Mouse (Mus musculus) mouse trophoblast stem cell (cell line): ENCODE measurements around the gene Tenm3.

ENCODE experiments used
- in situ Hi-C, 2 experiments: fragments of 300-500 bp; cut with MseI, MboI; formaldehyde crosslinking; loops; 2 replicates in 1 of 2; 3 replicates in 1 of 2; pipeline ENCODE4 v1.15.1; 2025

Tenm3 gene

DNA sequence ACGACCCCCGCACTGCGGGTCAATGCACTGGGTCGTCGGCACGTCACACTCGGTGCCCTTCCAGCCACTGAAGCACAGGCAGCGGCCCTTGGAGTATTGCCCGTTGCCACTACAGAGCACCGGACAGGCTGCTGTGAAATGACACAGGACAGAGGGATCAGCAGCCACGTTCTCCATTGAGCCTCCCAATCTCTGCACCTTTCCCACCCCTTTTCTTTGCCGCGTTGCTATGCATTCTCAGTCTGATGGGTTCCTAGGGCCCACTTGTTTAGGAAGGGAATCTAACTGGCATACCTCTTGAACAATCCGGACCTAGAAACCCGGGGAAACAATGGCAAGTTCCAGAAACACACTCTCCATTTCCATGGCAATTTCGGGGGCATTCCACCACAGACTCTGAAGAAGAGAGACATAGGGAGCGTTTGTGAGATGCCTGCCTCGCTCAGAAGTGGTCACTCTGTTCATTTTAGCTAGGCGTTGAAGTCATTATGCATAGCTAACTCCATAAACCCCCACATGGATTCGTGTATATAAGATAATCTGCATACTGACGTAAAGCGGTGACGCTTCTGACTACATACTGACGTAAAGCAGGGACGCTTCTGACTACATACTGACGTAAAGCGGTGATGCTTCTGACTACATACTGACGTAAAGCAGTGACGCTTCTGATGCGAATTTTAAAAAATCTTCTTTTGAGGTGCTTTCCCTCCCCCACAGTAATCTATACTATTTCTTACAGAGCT, 501.3 kb downstream of the Tenm3 start:
- in situ Hi-C loops: no loop called here

DNA sequence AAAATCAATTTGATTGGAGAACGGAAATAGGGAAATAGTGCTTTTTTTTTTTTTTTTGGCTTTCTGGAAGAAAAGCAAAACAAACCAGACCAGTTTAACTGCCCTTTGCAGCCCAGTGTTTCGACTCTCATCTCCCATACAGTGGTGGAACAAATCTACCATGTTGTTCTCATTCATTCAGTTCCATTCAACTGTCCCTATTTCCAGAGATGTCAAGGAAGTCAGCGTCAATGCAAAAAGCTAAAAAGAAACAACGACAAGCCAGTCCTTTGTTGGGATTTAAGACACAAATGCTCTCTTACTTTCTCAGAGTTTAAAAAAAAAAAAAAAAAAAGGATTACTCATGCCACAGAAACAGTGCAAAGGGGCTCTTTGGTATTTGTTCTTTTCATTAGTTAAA, 502.1 kb downstream of the Tenm3 start:
- in situ Hi-C loops: no loop called here

DNA sequence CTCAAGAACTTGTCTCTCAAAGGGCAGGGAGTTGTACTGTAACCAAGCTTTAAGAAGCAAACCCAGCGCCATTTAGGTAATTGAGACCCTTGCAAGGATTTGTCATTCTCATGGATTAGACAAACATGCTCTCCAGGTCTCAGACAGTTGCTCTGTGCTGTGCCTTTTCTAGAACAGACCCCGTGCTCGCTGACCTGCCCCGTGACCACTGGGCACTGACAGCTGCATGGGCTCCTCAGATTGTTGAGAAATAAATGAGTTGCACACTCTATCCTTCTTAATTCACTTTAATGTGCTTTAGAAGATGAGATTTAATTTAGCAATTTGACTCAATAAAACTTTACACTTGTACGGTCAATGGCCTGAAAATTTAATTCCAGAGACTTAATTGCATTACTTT, 502.5 kb downstream of the Tenm3 start:
- in situ Hi-C loops: no loop called here

DNA sequence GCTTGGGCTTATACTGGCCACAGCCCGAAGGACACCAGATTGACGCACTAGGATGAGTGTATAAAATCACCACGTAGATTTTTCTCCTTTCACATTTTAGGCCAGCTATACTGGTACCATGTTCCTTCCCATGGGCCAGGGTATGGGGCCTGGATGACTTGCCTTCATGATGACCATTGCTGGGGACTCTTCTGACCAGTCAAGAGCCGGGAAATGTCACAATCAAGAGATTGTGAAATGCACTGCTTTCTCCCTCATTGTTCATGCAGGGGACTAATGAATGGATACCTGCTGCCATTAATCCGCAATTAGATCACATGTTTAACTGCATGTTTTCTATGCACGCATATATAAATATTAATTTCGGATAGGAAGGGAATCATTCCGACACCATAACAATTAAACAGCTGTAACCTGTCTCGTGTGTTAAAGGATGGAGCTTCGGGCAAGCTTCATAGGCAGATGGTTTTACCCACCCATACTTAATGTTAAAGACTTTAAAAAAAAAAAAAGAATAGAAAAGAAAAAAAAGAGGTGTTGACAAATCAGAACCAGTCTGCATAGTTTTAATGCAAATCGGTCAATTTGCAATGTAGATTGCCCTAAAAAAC, 521.0 kb downstream of the Tenm3 start:
- in situ Hi-C loops: no loop called here

DNA sequence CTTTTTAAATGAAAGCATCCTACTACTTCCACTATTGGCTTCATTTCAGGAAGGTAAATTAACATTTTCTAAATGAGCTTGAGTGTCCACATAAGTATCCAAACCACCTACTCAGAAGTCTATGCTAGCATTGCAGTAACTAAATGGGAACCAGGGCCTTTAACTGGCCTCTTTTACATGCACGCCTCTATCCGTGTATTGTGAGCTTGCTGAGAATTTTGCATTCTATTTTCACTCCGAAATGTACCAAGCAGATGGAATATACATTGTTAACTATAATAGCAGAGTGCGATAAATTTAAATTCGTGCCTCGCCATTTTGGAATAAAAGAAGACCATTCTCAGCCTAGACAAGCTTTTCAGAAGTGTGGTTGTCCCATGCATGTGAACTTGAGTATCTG, 521.5 kb downstream of the Tenm3 start:
- in situ Hi-C loops: no loop called here

DNA sequence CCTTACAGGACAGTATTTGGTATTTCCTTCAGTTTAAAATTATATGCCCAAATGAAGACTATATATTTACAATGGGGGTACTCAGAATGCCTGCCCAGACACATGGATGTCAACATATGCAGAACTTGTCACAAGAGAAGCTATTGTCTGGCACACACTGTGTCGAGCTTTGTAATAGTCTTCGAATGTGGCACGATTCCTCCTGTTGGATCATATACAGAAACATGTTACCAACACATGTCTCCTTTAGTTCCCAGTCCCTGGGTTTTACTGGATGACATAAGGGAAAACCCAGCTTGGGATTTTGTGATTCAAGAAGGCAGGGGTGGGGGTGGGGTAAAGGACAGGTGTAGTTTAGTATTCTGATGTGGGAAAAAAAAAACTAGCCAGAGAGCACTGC, 524.1 kb downstream of the Tenm3 start:
- in situ Hi-C loops: no loop called here

DNA sequence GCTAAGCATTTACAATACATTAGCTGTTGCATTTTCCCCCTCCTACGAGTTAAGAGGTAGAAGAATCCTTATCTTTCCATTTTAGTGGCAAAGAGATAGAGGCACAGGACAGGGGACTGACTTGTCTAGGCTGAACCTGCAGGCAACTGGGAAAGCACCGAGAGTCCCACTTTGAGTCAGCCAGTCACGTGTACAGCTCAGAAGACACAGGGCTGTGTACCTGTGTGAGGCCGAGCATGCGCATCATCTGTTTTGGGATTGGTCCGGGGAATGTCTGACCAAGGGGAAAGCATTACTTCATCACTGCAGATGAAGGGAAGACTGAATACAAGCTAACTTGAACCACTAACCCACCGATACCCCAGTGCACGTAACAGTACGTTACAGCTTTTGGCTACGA, 526.3 kb downstream of the Tenm3 start:
- in situ Hi-C loops: no loop called here

DNA sequence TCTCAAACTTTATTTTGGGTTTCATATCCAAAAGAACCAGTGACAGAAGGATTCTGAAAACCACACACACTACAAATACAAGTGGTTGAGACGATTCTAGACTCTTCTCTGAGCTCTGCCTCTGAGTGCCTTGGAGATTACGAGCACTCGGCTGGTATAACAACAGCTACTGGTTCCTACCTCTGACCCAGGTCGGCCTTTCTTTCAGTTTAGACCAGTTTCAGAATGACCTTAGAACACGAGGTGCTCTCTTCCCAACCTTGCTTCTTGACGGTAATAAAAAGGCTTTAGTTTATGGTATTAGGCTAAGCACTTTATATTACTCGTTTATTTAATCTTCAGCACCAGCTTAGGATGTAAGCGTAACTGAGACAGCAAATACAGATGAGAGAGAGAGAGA, 528.1 kb downstream of the Tenm3 start:
- in situ Hi-C loops: no loop called here

DNA sequence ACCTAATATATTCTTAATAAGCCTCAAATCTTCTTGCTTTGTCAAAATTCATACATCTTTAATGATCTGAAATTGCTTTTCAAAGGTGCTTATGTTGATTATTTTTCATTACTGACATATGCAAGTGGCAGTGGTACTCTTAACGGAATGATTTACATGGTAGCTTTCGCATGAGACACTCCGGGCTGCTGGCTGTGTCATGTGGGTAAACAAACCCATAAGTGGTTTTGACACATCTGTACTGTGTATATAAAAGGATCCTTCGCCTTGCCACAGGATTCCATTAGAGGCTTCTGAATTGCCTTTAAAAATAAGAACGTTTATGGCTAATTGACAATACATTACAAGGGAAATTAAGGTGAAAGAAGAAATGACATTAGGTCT, 529.8 kb downstream of the Tenm3 start:
- in situ Hi-C loops: no loop called here

DNA sequence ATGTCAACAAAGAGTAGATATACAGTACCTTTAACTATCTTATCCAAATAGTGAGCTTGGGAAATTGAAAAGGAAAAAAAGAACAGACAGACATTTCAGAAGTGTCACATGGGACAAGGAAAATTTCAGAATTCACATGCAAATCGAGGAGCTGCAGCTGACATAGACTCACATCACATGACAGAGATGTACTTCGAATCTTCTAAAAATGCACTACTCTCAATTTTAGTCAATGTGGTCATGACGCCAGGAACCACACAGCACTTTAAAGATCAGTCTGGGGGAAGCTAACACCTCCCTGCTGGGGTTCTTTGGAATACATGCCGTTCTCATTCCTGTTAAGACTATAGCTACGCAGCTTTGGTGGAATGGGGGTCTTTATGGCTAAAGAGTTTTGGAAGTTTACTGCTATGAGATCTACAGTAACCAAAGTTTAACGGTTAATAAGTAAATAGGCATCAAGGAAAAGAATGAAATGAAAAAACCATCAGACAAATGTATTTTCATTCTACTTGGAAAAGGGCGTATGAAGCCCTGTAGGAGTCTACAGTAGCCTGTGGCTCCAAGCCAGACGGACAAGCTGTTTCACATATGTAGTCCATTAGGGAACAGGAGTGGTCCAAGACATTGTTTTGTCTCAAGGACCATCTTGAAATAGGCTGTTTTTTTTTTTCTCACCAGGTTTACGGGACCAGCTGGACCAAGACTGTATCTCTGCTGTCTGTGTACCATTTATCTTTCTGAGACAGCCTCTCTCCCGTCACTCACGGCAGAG, 530.4 kb downstream of the Tenm3 start:
- in situ Hi-C loops: no loop called here

DNA sequence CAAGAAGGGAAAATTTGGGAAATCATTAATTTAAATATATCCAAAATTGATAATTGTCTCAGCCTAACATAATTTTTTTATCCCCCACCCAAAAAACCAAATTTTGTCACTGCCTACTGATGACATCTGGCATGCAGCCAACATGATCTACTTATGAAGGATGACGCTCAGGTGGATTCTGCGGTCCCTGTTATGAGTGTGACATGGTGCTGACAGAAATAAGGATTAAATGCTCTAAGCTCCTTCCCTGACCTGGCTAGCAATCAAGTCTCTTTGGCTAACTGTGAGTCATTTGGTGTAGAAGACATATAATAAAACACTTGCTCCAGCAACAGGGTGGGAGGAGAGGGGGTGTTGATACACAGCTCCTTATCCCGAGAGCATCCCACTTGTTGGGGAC, 532.0 kb downstream of the Tenm3 start:
- in situ Hi-C loops: no loop called here

DNA sequence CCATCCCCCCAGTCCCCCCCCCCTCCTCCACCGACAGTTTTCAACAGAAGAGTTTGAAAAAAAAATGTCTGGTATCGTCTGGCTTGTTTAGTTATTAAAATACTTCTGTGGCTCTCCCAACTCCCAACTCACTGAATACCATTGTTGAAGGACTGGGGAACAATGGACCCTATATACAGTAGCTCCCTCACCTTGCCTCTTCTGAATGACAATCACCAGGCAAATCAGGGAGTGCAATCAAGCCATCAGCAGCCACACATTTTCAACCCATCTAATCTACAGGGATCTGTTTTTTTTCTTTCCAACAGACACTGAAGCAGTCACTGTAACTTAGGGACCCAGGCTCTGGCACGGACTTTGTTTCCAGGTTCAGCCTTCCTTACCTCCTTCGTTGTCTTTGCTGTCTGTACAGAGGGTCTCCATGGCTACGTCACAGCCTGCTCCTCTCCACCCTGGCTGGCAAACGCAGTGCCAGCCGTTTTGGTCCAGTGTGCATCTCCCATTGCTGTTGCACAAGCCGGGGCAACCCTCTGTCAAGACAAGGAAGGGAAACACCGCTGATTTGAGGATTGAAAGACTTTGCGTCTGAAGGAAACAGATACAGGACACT, 533.4 kb downstream of the Tenm3 start:
- in situ Hi-C loops: no loop called here

DNA sequence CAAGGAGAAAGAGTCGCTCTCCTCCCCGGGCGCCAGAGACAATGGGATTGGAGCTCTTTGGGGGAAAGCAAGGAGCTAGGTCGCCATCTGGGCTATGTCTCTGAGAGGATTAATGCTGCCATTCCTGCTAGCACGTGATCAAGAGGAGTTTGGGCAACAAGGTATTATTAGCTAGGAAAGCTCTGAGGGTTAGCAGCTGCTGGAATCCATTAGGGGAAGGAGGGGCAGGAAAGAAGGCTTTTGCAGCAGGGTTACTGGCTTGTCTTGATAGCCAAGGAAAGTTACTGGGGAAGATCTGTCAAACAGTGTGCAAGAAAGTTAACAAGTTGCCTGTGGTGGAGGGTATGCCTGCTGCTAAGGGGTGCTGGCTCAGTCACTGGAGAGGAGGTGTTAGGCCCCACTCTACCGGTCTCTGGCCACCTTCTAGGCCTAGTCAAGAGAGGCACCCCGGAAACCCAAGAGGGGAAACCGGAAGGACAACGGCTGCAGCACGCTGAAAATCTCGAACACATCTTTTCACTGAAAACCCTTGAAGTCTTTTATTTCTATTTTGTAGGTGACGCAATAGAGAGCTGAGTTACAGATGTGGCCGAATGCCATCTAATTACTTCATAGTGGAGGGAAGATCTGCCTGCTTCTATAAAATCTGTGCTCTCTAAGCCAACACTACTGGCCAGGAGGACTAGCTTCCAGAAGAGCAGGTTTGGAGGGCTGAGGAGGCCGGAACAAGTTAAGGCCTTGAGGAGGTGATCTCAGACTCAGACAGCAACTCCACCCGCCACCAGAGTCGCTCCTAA, 534.4 kb downstream of the Tenm3 start:
- in situ Hi-C loops: no loop called here

DNA sequence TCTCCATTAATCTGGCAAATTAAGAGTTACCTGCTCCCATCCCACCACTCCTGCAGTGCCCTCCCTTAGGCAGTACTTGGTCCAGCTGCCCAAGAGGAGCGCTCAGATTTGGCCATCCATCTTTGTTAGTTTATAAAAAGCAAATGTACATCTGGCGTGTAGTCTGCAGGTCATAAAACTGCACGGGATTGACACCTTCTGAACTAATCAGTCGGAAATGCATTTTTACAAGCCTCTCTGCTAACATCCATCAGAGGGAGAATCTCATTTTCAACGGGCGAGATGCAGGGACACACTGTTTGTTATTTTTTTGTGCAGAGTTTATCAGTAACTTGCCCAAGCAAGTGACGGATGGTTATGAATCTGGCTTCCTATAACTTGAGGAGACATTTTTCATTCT, 539.5 kb downstream of the Tenm3 start:
- in situ Hi-C loops: no loop called here

DNA sequence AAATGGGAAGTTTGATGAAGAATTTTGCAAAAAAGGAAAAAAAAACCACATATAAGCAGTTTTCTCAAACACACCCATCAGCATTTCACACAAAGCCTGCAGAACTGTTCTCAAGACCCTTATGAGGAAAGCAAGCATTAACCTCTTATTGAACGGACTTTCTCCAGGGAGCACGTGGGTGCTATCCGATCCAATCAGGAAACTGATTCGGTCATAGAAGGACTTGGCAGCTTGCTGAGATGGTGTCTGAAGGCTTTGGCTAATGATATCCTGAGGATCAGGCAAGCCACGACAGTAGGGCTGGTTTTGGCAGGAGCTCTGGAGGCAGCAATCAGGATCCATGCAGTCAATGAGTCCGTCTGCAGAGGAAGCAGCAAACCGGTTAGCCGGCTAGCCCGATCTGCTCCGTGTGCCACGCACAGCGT, 543.1 kb downstream of the Tenm3 start:
- in situ Hi-C loops: no loop called here

DNA sequence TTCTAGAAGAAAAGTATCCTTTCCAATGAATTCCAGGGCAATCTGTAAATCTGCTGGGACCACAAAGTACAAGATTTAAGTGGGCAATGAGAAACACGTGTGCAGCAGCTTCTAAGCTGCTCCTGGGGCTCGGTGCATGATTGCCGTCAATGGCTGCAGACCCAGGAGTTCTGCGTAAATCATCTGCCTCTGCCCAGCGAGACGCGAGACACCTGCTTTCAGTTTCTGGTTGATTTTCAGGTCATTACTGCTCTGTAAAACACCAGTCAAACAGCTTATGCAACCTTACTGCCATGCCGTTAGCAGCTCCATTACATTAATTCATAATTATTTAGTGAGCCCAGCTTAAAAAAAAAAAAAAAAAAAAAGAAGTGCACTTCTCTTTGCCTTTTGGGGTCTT, 543.7 kb downstream of the Tenm3 start:
- in situ Hi-C loops: no loop called here

DNA sequence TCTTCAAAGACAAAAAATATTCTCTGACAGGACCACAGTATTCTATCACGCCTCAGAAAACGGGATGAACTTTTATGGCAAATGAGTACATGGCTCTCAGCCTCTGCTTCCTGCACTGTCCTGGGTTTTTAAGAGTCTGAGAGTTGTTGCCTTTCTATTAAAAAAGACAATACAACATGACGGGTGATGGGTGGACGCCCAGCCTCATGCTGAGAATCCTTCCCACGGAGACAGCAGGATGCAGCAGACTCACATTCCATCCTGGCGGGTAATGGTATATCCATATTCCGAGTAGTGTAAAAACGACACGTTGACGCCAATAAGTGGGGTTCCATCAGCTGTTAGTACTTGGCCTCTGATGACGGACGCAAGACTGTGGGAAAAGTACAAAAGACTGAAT, 544.4 kb downstream of the Tenm3 start:
- in situ Hi-C loops: no loop called here

DNA sequence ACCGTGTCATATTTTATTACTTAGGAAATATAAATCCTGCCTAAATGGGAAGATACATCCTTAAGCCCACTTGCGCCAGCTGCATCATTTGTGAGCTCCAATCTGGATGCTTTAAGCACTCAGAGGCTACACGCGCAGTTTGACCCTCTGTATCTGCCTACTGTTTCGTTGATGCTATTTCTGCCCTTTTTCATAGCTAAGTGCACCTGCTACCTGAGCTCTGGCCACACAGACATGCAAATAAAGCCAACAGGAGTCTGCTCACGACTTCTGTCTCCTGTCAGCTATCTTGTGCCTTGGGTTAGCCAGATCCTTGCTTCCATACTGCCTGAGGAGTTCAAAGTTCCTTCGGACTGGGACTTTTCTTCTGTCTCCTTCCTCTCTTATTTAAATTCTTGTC, 547.4 kb downstream of the Tenm3 start:
- in situ Hi-C loops: no loop called here

DNA sequence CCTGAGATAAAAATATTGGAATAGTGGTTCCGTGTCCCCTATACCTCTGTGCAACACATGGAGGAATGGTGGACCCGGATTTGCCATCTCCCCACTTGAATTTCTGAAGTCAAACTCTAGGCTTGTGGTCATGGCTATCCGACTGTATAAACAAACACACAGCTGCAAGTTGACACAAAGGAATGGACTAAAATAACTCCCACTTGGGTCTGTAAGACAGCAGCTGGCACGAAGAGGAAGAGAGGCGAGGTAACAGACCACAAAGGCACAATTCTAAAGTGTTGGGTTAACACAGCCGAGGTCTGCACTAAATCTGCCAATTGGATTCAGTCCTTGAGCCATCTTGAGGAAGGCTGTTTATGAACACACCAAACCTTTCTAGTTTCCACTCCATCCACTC, 548.2 kb downstream of the Tenm3 start:
- in situ Hi-C loops: no loop called here

DNA sequence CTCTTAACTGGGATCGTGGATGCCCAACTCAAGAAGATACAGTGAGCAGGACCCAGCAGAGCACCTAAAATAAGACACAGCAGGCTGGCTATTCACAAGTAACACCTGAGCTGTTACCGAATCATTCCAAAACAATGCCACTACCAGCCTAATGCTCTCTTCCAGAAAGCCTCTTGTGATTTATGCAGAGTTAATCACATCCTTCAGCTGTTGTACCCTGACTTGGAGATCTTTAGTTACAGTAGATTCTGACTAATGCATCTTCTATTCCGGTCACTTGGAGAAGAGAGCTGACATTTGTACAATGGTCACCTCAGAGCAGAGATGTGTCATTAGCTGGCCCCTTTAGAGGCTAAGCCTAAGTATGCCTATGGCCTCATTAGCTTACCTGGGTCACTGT, 550.0 kb downstream of the Tenm3 start:
- in situ Hi-C loops: no loop called here

DNA sequence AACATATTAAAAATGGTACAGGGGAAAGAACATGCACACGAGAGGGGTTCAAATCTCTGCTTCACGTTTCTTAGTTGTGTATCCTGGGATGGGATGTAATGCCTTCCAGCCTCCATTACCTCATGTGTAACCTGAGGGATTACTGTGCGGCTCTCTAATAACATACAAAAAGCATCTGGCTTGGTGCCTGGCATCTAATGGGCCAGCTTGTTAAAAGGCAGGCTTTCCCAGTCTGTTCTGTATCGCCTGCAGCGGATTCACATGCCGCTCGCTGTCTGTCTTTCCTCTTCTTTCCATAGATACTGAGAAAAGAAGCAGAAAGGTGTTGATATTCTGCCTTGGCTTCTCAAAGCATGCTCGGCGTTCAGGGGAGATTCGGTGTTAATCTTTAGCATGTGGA, 558.3 kb downstream of the Tenm3 start:
- in situ Hi-C loops: no loop called here

DNA sequence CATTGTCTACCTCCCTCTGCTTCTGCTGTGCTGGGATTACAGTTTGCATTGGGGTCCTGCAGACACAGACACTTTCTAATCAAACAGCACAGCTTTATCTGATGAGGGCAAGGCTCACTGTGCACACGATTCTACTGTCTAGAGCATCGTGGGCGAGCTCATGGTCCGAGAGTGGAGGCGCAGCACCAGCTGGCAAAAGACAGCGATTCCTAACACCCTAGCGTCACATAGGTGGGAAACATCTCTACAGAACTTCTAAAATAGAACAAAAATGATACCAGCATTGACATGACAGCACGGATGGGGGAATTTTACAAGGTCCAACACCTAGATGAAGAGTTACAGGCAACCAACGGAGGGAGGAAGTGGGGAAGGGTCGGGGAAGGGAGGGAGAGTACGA, 561.9 kb downstream of the Tenm3 start:
- in situ Hi-C loops: no loop called here
